Mouse (Mus musculus): ENCODE measurements at regions not wholly inside any gene's neighbourhood (a gene's known extent, or its start where the extent isn't known, plus 50 kb on each side); places are given as distances from the start of the nearest gene placed in this dataset.

DNA sequence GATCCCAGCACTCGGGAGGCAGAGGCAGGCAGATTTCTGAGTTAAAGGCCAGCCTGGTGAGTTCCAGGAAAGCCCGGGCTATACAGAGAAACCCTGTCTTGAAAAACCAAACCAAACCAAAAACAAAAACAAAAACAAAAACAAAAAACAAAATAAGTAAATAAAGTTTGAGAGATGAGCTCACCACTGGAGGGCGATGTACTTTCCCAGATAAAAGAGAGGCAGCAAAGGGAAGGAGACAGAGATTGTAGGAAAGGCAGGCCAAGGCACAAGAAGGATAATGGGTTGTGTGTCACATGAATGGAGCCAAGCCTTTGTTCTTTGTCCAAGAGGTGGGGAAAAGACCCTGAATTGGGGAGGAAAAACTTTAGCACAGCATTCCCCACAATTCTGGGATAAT is 67.6 kb upstream of the Tmem92 start:
- ATAC-seq (replicated peaks; ENCODE audit: low FRiP score), result no peak
- Histone ChIP-seq H3K9me3 (replicated peaks) (no peaks in the 10 kb centered on the region), H3K27ac (no peak overlapping the region), H3K4me1 (no peaks in the 10 kb centered on the region), H3K4me2 (no peak overlapping the region), H3K4me3 (replicated peaks) (no peak overlapping the region), H3K36me3 (no peaks in the 10 kb centered on the region), H3K27me3 (no peaks in the 10 kb centered on the region), H3K9ac (no peak overlapping the region)
- WGBS, result 85% methylated on average over 3 of the region's 3 CpGs

DNA sequence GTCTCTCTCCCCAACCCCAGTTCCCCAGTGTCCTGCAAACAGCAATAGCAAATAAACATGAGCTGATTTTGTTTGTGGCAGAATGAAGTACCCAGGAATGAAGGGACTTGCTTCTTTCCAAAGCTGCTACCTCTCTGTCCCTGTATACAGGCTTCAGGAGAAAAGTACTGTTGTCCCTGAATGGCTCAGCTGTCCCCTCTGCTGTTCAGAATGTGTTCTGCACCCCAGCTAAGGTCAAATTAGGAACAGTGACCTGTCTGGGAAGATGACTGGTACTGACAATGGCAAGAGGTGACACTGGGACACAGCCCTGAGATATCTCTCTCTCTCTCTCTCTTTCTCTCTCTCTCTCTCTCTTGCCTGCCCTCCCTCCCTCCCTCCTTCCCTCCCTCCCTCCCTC is 56.6 kb upstream of the Tmem92 start:
- Histone ChIP-seq H3K36me3 (no peaks in the 10 kb centered on the region), H3K4me1 (no peaks in the 10 kb centered on the region), H3K27ac (no peak overlapping the region), H3K27me3 (no peaks in the 10 kb centered on the region), H3K9me3 (replicated peaks) (no peaks in the 10 kb centered on the region), H3K9ac (no peak overlapping the region), H3K4me3 (replicated peaks) (no peak overlapping the region), H3K4me2 (no peak overlapping the region)
- no peak for ATAC-seq (replicated peaks; ENCODE audit: low FRiP score)

DNA sequence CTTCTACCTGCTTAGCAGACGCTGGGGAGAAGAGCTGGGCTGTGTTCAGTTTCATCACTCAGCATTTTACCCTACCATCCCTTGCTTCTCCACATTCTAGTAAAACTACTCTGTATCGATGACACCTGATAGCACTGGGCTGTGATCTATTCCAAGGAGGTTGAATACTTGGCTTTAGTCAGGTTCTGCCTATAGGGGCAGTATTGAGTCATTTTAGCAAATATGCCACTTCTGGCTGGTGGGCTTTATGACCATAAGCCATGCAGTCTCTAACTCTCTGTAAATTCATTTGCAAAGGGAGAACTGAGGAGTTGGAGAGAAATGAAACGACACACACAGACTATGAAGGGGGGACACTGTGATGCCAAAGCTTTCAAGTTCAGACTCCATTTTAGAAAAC is 55.6 kb upstream of the Tmem92 start:
- Histone ChIP-seq H3K4me2 (no peak overlapping the region), H3K36me3 (no peaks in the 10 kb centered on the region), H3K9ac (no peak overlapping the region), H3K4me3 (replicated peaks) (no peak overlapping the region), H3K27ac (no peak overlapping the region), H3K4me1 (no peaks in the 10 kb centered on the region), H3K9me3 (replicated peaks) (no peaks in the 10 kb centered on the region), H3K27me3 (no peaks in the 10 kb centered on the region)
- WGBS, result 59% methylated on average over 3 of the region's 3 CpGs
- ATAC-seq (replicated peaks; ENCODE audit: low FRiP score), result no peak

DNA sequence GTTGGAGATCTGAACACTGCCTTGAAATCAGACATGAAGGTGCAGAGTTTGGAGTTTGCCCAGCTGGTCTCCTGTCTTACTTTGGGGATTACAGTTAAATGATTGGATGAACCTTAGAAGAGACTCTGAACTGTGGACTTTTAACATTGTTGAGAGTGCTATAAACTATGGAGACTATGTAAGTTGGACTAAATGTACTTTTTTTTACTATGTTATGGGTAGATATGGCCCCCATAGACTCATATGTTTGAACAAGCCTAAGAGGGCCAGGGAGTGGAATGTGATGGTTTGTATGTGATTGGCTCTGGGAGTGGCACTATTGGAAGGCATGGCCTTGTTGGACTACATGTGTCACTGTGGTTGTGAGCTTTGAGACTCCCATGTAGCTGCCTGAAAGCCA is 53.8 kb upstream of the Tmem92 start:
- no peak overlapping the region for H3K27ac ChIP-seq
- H3K4me1 ChIP-seq, result no peaks in the 10 kb centered on the region
- H3K27me3 ChIP-seq, result no peaks in the 10 kb centered on the region
- no peaks in the 10 kb centered on the region for H3K36me3 ChIP-seq
- H3K4me2 ChIP-seq, result no peak overlapping the region
- no peak for ATAC-seq (replicated peaks; ENCODE audit: low FRiP score)
- H3K4me3 ChIP-seq (replicated peaks), result no peak overlapping the region
- H3K9me3 ChIP-seq (replicated peaks), result no peaks in the 10 kb centered on the region
- H3K9ac ChIP-seq, result no peak overlapping the region

DNA sequence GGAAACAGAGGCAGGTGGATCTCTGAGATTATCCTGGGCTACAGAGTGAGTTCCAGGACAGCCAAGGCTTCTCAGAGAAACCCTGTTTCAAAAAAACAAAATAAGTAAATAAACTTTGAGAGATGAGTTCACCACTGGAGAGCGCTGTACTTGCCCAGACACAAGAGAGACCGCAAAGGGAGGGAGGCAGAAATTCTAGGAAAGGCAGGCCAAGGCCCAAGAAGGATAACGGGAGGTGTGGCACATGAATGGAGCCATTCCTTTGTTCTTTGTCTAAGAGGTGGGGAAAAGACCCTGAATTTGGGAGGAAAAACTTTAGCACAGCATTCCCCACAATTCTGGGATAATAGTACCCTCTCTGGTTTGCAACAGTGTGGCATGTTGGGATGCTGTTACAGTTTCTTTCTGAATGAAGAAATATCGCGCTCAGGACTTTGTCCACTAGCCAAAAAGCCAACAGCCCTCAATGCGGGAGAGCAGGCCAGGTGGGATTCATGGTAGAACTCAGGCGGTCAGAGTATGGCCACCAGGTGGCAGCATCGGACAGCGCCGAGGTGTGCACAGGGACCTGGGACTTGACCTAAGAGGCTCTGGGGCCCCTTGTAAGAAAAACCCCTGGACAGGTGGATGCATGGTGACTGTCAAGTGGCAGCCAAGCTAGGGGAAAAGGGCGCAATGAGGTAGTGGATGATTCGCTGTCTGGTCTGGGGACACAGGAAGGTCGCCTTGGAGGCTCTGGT is 49.9 kb upstream of the Tmem92 start:
- H3K27me3 ChIP-seq, result no peaks in the 10 kb centered on the region
- no peak overlapping the region for H3K4me2 ChIP-seq
- H3K9ac ChIP-seq, result no peak overlapping the region
- WGBS, result 25% methylated on average over 13 of the region's 13 CpGs
- no peak overlapping the region for H3K27ac ChIP-seq
- ATAC-seq (replicated peaks; ENCODE audit: low FRiP score), result no peak
- no peaks in the 10 kb centered on the region for H3K4me1 ChIP-seq
- H3K4me3 ChIP-seq (replicated peaks), result no peak overlapping the region
- H3K9me3 ChIP-seq (replicated peaks), result no peaks in the 10 kb centered on the region
- H3K36me3 ChIP-seq, result no peaks in the 10 kb centered on the region
